In genomic region chr1:165250546-165250945, GRCm38 (mm10) we compare ENCODE assay signal across 16 mouse cellular contexts. TPM values are rescaled to one million over a fixed set of nuclear protein-coding genes. Genes with fewer than 3 reads are reported as not detected.
"Had no signal": no experiment of that assay in that cellular context is flagged by ENCODE, and none has a peak within 500 bp of the region (broad histone marks: within the 10 kb centered on the region; RNA-seq: fewer than 3 reads in every experiment).

No protein-coding gene starts in this region.

- H3K4me3 ChIP-seq: neural tube, embryonic 13.5 days; neural tube, embryonic 15.5 days; stomach, embryonic 15.5 days had no signal

- H3K36me3 ChIP-seq: neural tube, embryonic 13.5 days; neural tube, embryonic 15.5 days; stomach, embryonic 15.5 days had no signal

- H3K27ac ChIP-seq: neural tube, embryonic 13.5 days; neural tube, embryonic 15.5 days; stomach, embryonic 15.5 days; stomach, postnatal 0 days had no signal

- H3K27me3 ChIP-seq: neural tube, embryonic 13.5 days; neural tube, embryonic 15.5 days; stomach, embryonic 15.5 days had no signal

- H3K9me3 ChIP-seq: neural tube, embryonic 13.5 days; neural tube, embryonic 15.5 days; stomach, embryonic 15.5 days had no signal

- H3K4me1 ChIP-seq: neural tube, embryonic 13.5 days; neural tube, embryonic 15.5 days; stomach, embryonic 15.5 days had no signal

- H3K4me2 ChIP-seq: neural tube, embryonic 13.5 days; neural tube, embryonic 15.5 days; stomach, embryonic 15.5 days had no signal

- H3K9ac ChIP-seq: neural tube, embryonic 13.5 days; neural tube, embryonic 15.5 days; stomach, embryonic 15.5 days had no signal

- DNase-seq: retina, postnatal 1 day; right cerebral cortex, adult 18-20 months; right cerebral cortex, postnatal 14 days; right cerebral cortex, postnatal 25 days; right cerebral cortex, postnatal 4 days; spleen, adult 18-20 months; thymus, adult 18-20 months; thymus, adult 2 months; thymus, postnatal 14 days; thymus, postnatal 36 days; thymus, postnatal 4 days had no signal

RNA-seq across cellular contexts. Expression of gene Gpr161, which starts 45.0 kb away (rescaled TPM):
- total RNA-seq: neutrophil, adult 5-6 weeks had no signal
